Mouse (Mus musculus): Measurements from ENCODE around the gene Col6a2.
A peak's percentile ranks its signal among the peaks of the same experiment; 100 is the strongest.

DNA sequence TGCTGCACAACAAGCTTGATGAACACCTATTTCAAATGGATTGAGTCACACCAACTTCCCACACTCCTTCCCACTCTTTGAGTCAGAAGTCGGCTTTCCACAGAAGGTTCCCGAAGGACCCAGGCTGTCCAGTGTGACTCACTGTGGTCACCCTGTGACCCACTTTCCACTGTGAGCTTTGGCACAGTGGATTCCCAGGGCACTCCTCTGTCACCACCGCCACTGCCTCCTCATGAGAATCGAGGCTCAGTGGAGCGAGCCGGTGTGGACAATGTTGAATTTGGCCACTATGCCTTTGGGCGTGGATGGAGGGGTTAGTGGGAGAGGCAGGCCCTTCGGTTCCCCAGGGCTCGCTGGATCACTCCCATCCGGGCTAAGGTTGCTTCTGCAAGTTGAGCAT, 25.3 kb upstream of the Col6a2 start:
- TF ChIP-seq CTCF (IDR thresholded peaks at IDR 0.05; ENCODE audit: control insufficient read depth, insufficient read depth, insufficient read length) (no peak), MAX (IDR thresholded peaks at IDR 0.05) (no peak), USF1 (IDR thresholded peaks at IDR 0.05; ENCODE audit: low read depth) (no peak), MYOD1 (IDR thresholded peaks at IDR 0.05; ENCODE audit: control insufficient read depth, insufficient read length, low read depth) (no peak), FOSL1 (IDR thresholded peaks at IDR 0.05; ENCODE audit: insufficient read depth, low read length, poor library complexity, severe bottlenecking) (peak; percentile 49), MYOG (IDR thresholded peaks at IDR 0.05; ENCODE audit: control insufficient read depth, extremely low read depth, insufficient read length) (no peak)

All from C2C12 (cell line).